Mouse (Mus musculus): Measurements from ENCODE around the gene Klhl26.

The Klhl26 gene

GRCm38 (mm10) chr8:70405189-70405588 is 71.6 kb downstream of the Klhl26 start:
- DNase-seq, result no peak

- DNase-seq, result no peak
Observed at GRCm38 (mm10) chr8:70404212-70404611, 72.6 kb downstream of the Klhl26 start.

Data from kidney, adult 18-20 months (tissue).